Mouse (Mus musculus): ENCODE results near the gene Rxrg.

- no peak for TF ChIP-seq POLR2A (IDR thresholded peaks at IDR 0.05; ENCODE audit: low read depth, low read length)
- no peak for TF ChIP-seq CTCF (IDR thresholded peaks at IDR 0.05; ENCODE audit: extremely low read depth, insufficient read length, insufficient replicate concordance, low read depth, low read length)
Measured at GRCm38 (mm10) chr1:167652336-167652735, 54.2 kb downstream of the Rxrg start.
